Mouse (Mus musculus) G1E (cell line): ENCODE results near the gene Aipl1.

ENCODE experiments used
- CTCF ChIP-seq: IDR thresholded peaks from 2 replicates; pipeline ENCODE4 v1.5.1; 2012; ENCODE audit warnings: low read depth, low read length, inconsistent platforms, mixed read lengths
- GATA2 ChIP-seq: IDR thresholded peaks from 2 replicates; pipeline ENCODE4 v1.6.1; 2012; ENCODE audit warnings: low read depth, low read length, inconsistent platforms, borderline replicate concordance

GRCm38 (mm10) chr11:71985101-71985711, 52.1 kb downstream of the Aipl1 start:
- TF ChIP-seq CTCF: no peak
- TF ChIP-seq GATA2: no peak
